Mouse (Mus musculus): ENCODE measurements around the gene Urb1. TPM values are rescaled to one million over a fixed set of nuclear protein-coding genes. Genes with fewer than 3 reads are reported as not detected.

Urb1 gene
- polyA plus RNA-seq, 1 experiment: 6.0 TPM

- Histone ChIP-seq H3K27ac (ENCODE audit: insufficient read depth, low read length) (no peak overlapping the region), H3K27me3 (ENCODE audit: control insufficient read depth, insufficient read depth, low read length) (no peaks in the 10 kb centered on the region), H3K4me3 (ENCODE audit: extremely low read depth, insufficient read depth, insufficient read length) (peak overlapping the region; percentile 92), H3K4me1 (ENCODE audit: control insufficient read depth, insufficient read depth, insufficient read length) (peaks cover 2% of the 10 kb centered on the region; the same call in 1 of the 2 replicates), H3K36me3 (ENCODE audit: control insufficient read depth, insufficient read depth, low read length) (no peaks in the 10 kb centered on the region)
- 56% methylated on average over 11 of the region's 11 CpGs for WGBS
- TF ChIP-seq CTCF (IDR thresholded peaks at IDR 0.05; ENCODE audit: extremely low read depth, insufficient read depth, insufficient read length, insufficient replicate concordance): no peak
- no peak for TF ChIP-seq POLR2A (IDR thresholded peaks at IDR 0.05; ENCODE audit: low read depth, low read length)
- DNase-seq (ENCODE audit: low read depth in 1 of 2, low spot score in 2 of 2): no peak
Observed at GRCm38 (mm10) chr16:90810716-90811256, 573 bp upstream of the Urb1 start.

- Histone ChIP-seq H3K27me3 (ENCODE audit: control insufficient read depth, insufficient read depth, low read length) (no peaks in the 10 kb centered on the region), H3K27ac (ENCODE audit: insufficient read depth, low read length) (no peak overlapping the region), H3K36me3 (ENCODE audit: control insufficient read depth, insufficient read depth, low read length) (peaks cover 16% of the 10 kb centered on the region), H3K4me1 (ENCODE audit: control insufficient read depth, insufficient read depth, insufficient read length) (peaks cover 2% of the 10 kb centered on the region; the same call in 1 of the 2 replicates), H3K4me3 (ENCODE audit: extremely low read depth, insufficient read depth, insufficient read length) (no peak overlapping the region)
- WGBS: 85% methylated on average over 5 of the region's 5 CpGs
- DNase-seq (ENCODE audit: low read depth in 1 of 2, low spot score in 2 of 2): no peak
- TF ChIP-seq POLR2A (IDR thresholded peaks at IDR 0.05; ENCODE audit: low read depth, low read length) (no peak), CTCF (IDR thresholded peaks at IDR 0.05; ENCODE audit: extremely low read depth, insufficient read depth, insufficient read length, insufficient replicate concordance) (no peak)
Observed at GRCm38 (mm10) chr16:90804466-90804865, 5.7 kb downstream of the Urb1 start.

- Histone ChIP-seq H3K36me3 (ENCODE audit: control insufficient read depth, insufficient read depth, low read length) (peaks cover 23% of the 10 kb centered on the region), H3K4me3 (ENCODE audit: extremely low read depth, insufficient read depth, insufficient read length) (no peak overlapping the region), H3K27ac (ENCODE audit: insufficient read depth, low read length) (no peak overlapping the region), H3K4me1 (ENCODE audit: control insufficient read depth, insufficient read depth, insufficient read length) (no peaks in the 10 kb centered on the region), H3K27me3 (ENCODE audit: control insufficient read depth, insufficient read depth, low read length) (no peaks in the 10 kb centered on the region)
- DNase-seq (ENCODE audit: low read depth in 1 of 2, low spot score in 2 of 2): no peak
- TF ChIP-seq CTCF (IDR thresholded peaks at IDR 0.05; ENCODE audit: extremely low read depth, insufficient read depth, insufficient read length, insufficient replicate concordance): no peak
- TF ChIP-seq POLR2A (IDR thresholded peaks at IDR 0.05; ENCODE audit: low read depth, low read length): no peak
- 93% methylated on average over 3 of the region's 3 CpGs for WGBS
Observed at GRCm38 (mm10) chr16:90801928-90802327, 8.3 kb downstream of the Urb1 start.

GRCm38 (mm10) chr16:90801251-90801650, 9.0 kb downstream of the Urb1 start:
- Histone ChIP-seq H3K4me3 (ENCODE audit: extremely low read depth, insufficient read depth, insufficient read length) (no peak overlapping the region), H3K36me3 (ENCODE audit: control insufficient read depth, insufficient read depth, low read length) (peaks cover 25% of the 10 kb centered on the region), H3K27me3 (ENCODE audit: control insufficient read depth, insufficient read depth, low read length) (no peaks in the 10 kb centered on the region), H3K27ac (ENCODE audit: insufficient read depth, low read length) (no peak overlapping the region), H3K4me1 (ENCODE audit: control insufficient read depth, insufficient read depth, insufficient read length) (no peaks in the 10 kb centered on the region)
- no peak for DNase-seq (ENCODE audit: low read depth in 1 of 2, low spot score in 2 of 2)
- TF ChIP-seq POLR2A (IDR thresholded peaks at IDR 0.05; ENCODE audit: low read depth, low read length): no peak
- TF ChIP-seq CTCF (IDR thresholded peaks at IDR 0.05; ENCODE audit: extremely low read depth, insufficient read depth, insufficient read length, insufficient replicate concordance): no peak
- 91% methylated on average over 5 of the region's 5 CpGs for WGBS

- no peak overlapping the region for H3K27ac ChIP-seq (ENCODE audit: insufficient read depth, low read length)
- H3K36me3 ChIP-seq (ENCODE audit: control insufficient read depth, insufficient read depth, low read length): peaks cover 31% of the 10 kb centered on the region
- H3K4me1 ChIP-seq (ENCODE audit: control insufficient read depth, insufficient read depth, insufficient read length): no peaks in the 10 kb centered on the region
- H3K27me3 ChIP-seq (ENCODE audit: control insufficient read depth, insufficient read depth, low read length): no peaks in the 10 kb centered on the region
- no peak overlapping the region for H3K4me3 ChIP-seq (ENCODE audit: extremely low read depth, insufficient read depth, insufficient read length)
- 96% methylated on average over 10 of the region's 10 CpGs for WGBS
- TF ChIP-seq POLR2A (IDR thresholded peaks at IDR 0.05; ENCODE audit: low read depth, low read length) (no peak), CTCF (IDR thresholded peaks at IDR 0.05; ENCODE audit: extremely low read depth, insufficient read depth, insufficient read length, insufficient replicate concordance) (no peak)
- no peak for DNase-seq (ENCODE audit: low read depth in 1 of 2, low spot score in 2 of 2)
Observed at GRCm38 (mm10) chr16:90799840-90800239, 10.4 kb downstream of the Urb1 start.

GRCm38 (mm10) chr16:90798848-90799247, 11.4 kb downstream of the Urb1 start:
- 85% methylated on average over 5 of the region's 5 CpGs for WGBS
- no peak for TF ChIP-seq POLR2A (IDR thresholded peaks at IDR 0.05; ENCODE audit: low read depth, low read length)
- no peak for TF ChIP-seq CTCF (IDR thresholded peaks at IDR 0.05; ENCODE audit: extremely low read depth, insufficient read depth, insufficient read length, insufficient replicate concordance)
- H3K4me3 ChIP-seq (ENCODE audit: extremely low read depth, insufficient read depth, insufficient read length): no peak overlapping the region
- H3K36me3 ChIP-seq (ENCODE audit: control insufficient read depth, insufficient read depth, low read length): peaks cover 27% of the 10 kb centered on the region
- no peak overlapping the region for H3K27ac ChIP-seq (ENCODE audit: insufficient read depth, low read length)
- no peak for DNase-seq (ENCODE audit: low read depth in 1 of 2, low spot score in 2 of 2)
- H3K4me1 ChIP-seq (ENCODE audit: control insufficient read depth, insufficient read depth, insufficient read length): no peaks in the 10 kb centered on the region
- H3K27me3 ChIP-seq (ENCODE audit: control insufficient read depth, insufficient read depth, low read length): no peaks in the 10 kb centered on the region

- DNase-seq (ENCODE audit: low read depth in 1 of 2, low spot score in 2 of 2): no peak
- WGBS: 91% methylated on average over 8 of the region's 8 CpGs
- Histone ChIP-seq H3K27me3 (ENCODE audit: control insufficient read depth, insufficient read depth, low read length) (no peaks in the 10 kb centered on the region), H3K27ac (ENCODE audit: insufficient read depth, low read length) (no peak overlapping the region), H3K4me3 (ENCODE audit: extremely low read depth, insufficient read depth, insufficient read length) (no peak overlapping the region), H3K4me1 (ENCODE audit: control insufficient read depth, insufficient read depth, insufficient read length) (no peaks in the 10 kb centered on the region), H3K36me3 (ENCODE audit: control insufficient read depth, insufficient read depth, low read length) (peaks cover 30% of the 10 kb centered on the region)
- TF ChIP-seq POLR2A (IDR thresholded peaks at IDR 0.05; ENCODE audit: low read depth, low read length) (no peak), CTCF (IDR thresholded peaks at IDR 0.05; ENCODE audit: extremely low read depth, insufficient read depth, insufficient read length, insufficient replicate concordance) (no peak)
Observed at GRCm38 (mm10) chr16:90798446-90798845, 11.8 kb downstream of the Urb1 start.
